Mouse (Mus musculus) liver, embryonic 14.5 days (tissue): ENCODE data around the gene Emcn. TPM values are rescaled to one million over a fixed set of nuclear protein-coding genes. Genes with fewer than 3 reads are reported as not detected.

Source experiments
- ATAC-seq: fragments of 200-750 bp; cut with Nextera tagmentation; 2 replicates; pipeline ENCODE4 v1.8.0; 2017; ENCODE audit warnings: moderate number of reproducible peaks, mild to moderate bottlenecking, moderate library complexity; ENCODE audit not compliant: insufficient read depth
- DNase-seq, 3 experiments: peaks; one replicate each; pipeline ENCODE4 v3.0.0-alpha.2; 2012 to 2013; ENCODE audit warnings: low read depth in 3 of 3, low spot score in 3 of 3
- H3K27ac ChIP-seq: fragments of 300-500 bp; sonication (generic); 2 replicates; pipeline ENCODE4 v1.5.1; 2014; ENCODE audit warnings: moderate library complexity, mild to moderate bottlenecking, control low read depth, inconsistent platforms
- H3K27me3 ChIP-seq: fragments of 300-500 bp; sonication (generic); 2 replicates; pipeline ENCODE4 v1.6.1; 2014; ENCODE audit warnings: mild to moderate bottlenecking, low read length, moderate library complexity; ENCODE audit not compliant: control insufficient read depth, insufficient read depth
- H3K36me3 ChIP-seq: fragments of 300-500 bp; sonication (generic); replicated peaks from 2 replicates; pipeline ENCODE4 v1.6.1; 2014; ENCODE audit warnings: low read depth; ENCODE audit not compliant: control insufficient read depth, insufficient read depth
- H3K4me1 ChIP-seq, 2 experiments: fragments of 200-500 bp in 1 of 2; fragments of 300-500 bp in 1 of 2; sonication (generic) in 1 of 2; replicated peaks; 2 replicates each; pipeline ENCODE4 v1.6.1; 2012 to 2014; ENCODE audit warnings: antibody characterized with exemption in 1 of 2, inconsistent platforms in 1 of 2, low read length in 1 of 2; ENCODE audit not compliant: control insufficient read depth in 2 of 2, insufficient read depth in 2 of 2
- H3K4me2 ChIP-seq: fragments of 300-500 bp; sonication (generic); 2 replicates; pipeline ENCODE4 v1.6.1; 2014; ENCODE audit warnings: low read depth, mild to moderate bottlenecking, control low read depth, moderate library complexity
- H3K4me3 ChIP-seq, 2 experiments: fragments of 200-500 bp in 1 of 2; fragments of 300-500 bp in 1 of 2; sonication (generic) in 1 of 2; 2 replicates each; pipeline ENCODE4 v1.5.1; 2012 to 2014; ENCODE audit warnings: low read depth in 2 of 2, low read length in 2 of 2, mild to moderate bottlenecking in 2 of 2, control low read depth in 1 of 2, inconsistent platforms in 1 of 2, moderate library complexity in 1 of 2; ENCODE audit not compliant: insufficient read depth in 1 of 2
- H3K9ac ChIP-seq: fragments of 300-500 bp; sonication (generic); replicated peaks from 2 replicates; pipeline ENCODE4 v1.6.1; 2014; ENCODE audit warnings: mild to moderate bottlenecking, control low read depth, moderate library complexity
- H3K9me3 ChIP-seq: fragments of 300-500 bp; sonication (generic); 2 replicates; pipeline ENCODE4 v1.6.1; 2016; ENCODE audit warnings: low read length, mixed read lengths; ENCODE audit not compliant: control insufficient read depth
- CTCF ChIP-seq: IDR thresholded peaks from 2 replicates; pipeline ENCODE4 v1.5.1; 2016; ENCODE audit warnings: antibody characterized with exemption, low read depth, control low read depth
- EP300 ChIP-seq: IDR thresholded peaks from 2 replicates; pipeline ENCODE4 v1.6.1; 2016; ENCODE audit warnings: antibody characterized with exemption, low read depth
- WGBS: fragments of 180-500 bp; shearing (Covaris S2); extraction: QIAGEN DNeasy Blood & Tissue Kit; methylation state at CpG from one replicate; pipeline ENCODE4 v1.1.7; 2014; ENCODE audit not compliant: insufficient replicate concordance; 5-methylcytosine and 5-hydroxymethylcytosine counted together
- polyA plus RNA-seq, 2 experiments: library from polyadenylated mRNA; depleted of rRNA in 1 of 2; stranded (reverse) in 1 of 2; unstranded in 1 of 2; fragments of >200 nt; fragmentation: Nextera tagmentation in 1 of 2; extraction: Ambion mirVana in 1 of 2; gene quantifications; 2 replicates each; pipeline versions ENCODE4 v1.2.1 to v1.2.3; 2012 to 2014

Gene Emcn
- polyA plus RNA-seq, 2 experiments: 1.8 to 1.9 TPM

- Histone ChIP-seq H3K27ac (no peak overlapping the region), H3K4me2 (no peak overlapping the region), H3K36me3 (no peaks in the 10 kb centered on the region), H3K9ac (no peak overlapping the region), H3K4me3 (no peak overlapping the region), H3K27me3 (no peaks in the 10 kb centered on the region), H3K9me3 (no peaks in the 10 kb centered on the region), H3K4me1 (no peaks in the 10 kb centered on the region)
- 52% methylated on average over 4 of the region's 4 CpGs for WGBS
- TF ChIP-seq CTCF: no peak
- TF ChIP-seq EP300: no peak
- ATAC-seq (no peak), DNase-seq (no peak)
Measured at GRCm38 (mm10) chr3:137302804-137303203, 38.1 kb upstream of the Emcn start.

- no peak overlapping the region for H3K4me2 ChIP-seq
- no peak overlapping the region for H3K4me3 ChIP-seq
- ATAC-seq (no peak), DNase-seq (no peak)
- TF ChIP-seq CTCF (no peak), EP300 (no peak)
- H3K4me1 ChIP-seq: no peaks in the 10 kb centered on the region
- H3K9me3 ChIP-seq: no peaks in the 10 kb centered on the region
- H3K36me3 ChIP-seq: no peaks in the 10 kb centered on the region
- no peak overlapping the region for H3K27ac ChIP-seq
- no peak overlapping the region for H3K9ac ChIP-seq
- H3K27me3 ChIP-seq: no peaks in the 10 kb centered on the region
Measured at GRCm38 (mm10) chr3:137309959-137310358, 30.9 kb upstream of the Emcn start.

- Histone ChIP-seq H3K36me3 (no peaks in the 10 kb centered on the region), H3K9ac (no peak overlapping the region)
- no peak for ATAC-seq
Measured at GRCm38 (mm10) chr3:137312540-137312939, 28.3 kb upstream of the Emcn start.

GRCm38 (mm10) chr3:137313775-137314362 is 27.0 kb upstream of the Emcn start:
- Histone ChIP-seq H3K27ac (no peak overlapping the region), H3K36me3 (no peaks in the 10 kb centered on the region), H3K4me1 (no peaks in the 10 kb centered on the region), H3K4me3 (no peak overlapping the region), H3K9me3 (no peaks in the 10 kb centered on the region), H3K27me3 (no peaks in the 10 kb centered on the region), H3K4me2 (no peak overlapping the region), H3K9ac (no peak overlapping the region)
- TF ChIP-seq CTCF (no peak), EP300 (no peak)
- 69% methylated on average over 2 of the region's 2 CpGs for WGBS
- DNase-seq (no peak), ATAC-seq (no peak)

More at GRCm38 (mm10) chr3:137312540-137312939, 28.3 kb upstream of the Emcn start:
- Histone ChIP-seq H3K4me3 (no peak overlapping the region), H3K27me3 (no peaks in the 10 kb centered on the region), H3K9me3 (no peaks in the 10 kb centered on the region), H3K27ac (no peak overlapping the region), H3K4me2 (no peak overlapping the region), H3K4me1 (no peaks in the 10 kb centered on the region)
- 54% methylated on average over 3 of the region's 3 CpGs for WGBS
- no peak for TF ChIP-seq EP300
- TF ChIP-seq CTCF: no peak
- DNase-seq: no peak

- 72% methylated on average over 1 of the region's 2 CpGs for WGBS
- TF ChIP-seq EP300 (no peak), CTCF (no peak)
Measured at GRCm38 (mm10) chr3:137318371-137318770, 22.5 kb upstream of the Emcn start.

More at GRCm38 (mm10) chr3:137318371-137318770, 22.5 kb upstream of the Emcn start:
- Histone ChIP-seq H3K9ac (no peak overlapping the region), H3K27ac (no peak overlapping the region), H3K4me3 (no peak overlapping the region), H3K4me1 (no peaks in the 10 kb centered on the region), H3K36me3 (no peaks in the 10 kb centered on the region), H3K27me3 (no peaks in the 10 kb centered on the region), H3K9me3 (no peaks in the 10 kb centered on the region), H3K4me2 (no peak overlapping the region)
- ATAC-seq: no peak
- no peak for DNase-seq
